Mouse (Mus musculus) kidney, embryonic 16.5 days (tissue): ENCODE results near the gene Ubr2. TPM values are rescaled to one million over a fixed set of nuclear protein-coding genes. Genes with fewer than 3 reads are reported as not detected.

Experiments
- ATAC-seq: fragments of 200-750 bp; cut with Nextera tagmentation; 2 replicates; pipeline ENCODE4 v1.8.0; 2017; ENCODE audit warnings: moderate TSS enrichment; ENCODE audit not compliant: low FRiP score, low TSS enrichment
- H3K27ac ChIP-seq: fragments of 300-500 bp; sonication (generic); 2 replicates; pipeline ENCODE4 v1.5.1; 2014; ENCODE audit warnings: low read length
- H3K27me3 ChIP-seq: fragments of 300-500 bp; sonication (generic); 2 replicates; pipeline ENCODE4 v1.6.1; 2014; ENCODE audit warnings: low read length, control low read depth, mixed read lengths; ENCODE audit not compliant: insufficient read depth
- H3K36me3 ChIP-seq: fragments of 300-500 bp; sonication (generic); 2 replicates; pipeline ENCODE4 v1.6.1; 2014; ENCODE audit warnings: low read length, control low read depth, mixed read lengths; ENCODE audit not compliant: insufficient read depth
- H3K4me1 ChIP-seq: fragments of 300-500 bp; sonication (generic); 2 replicates; pipeline ENCODE4 v1.6.1; 2014; ENCODE audit warnings: low read length, control low read depth, mixed read lengths; ENCODE audit not compliant: insufficient read depth
- H3K4me2 ChIP-seq: fragments of 300-500 bp; sonication (generic); replicated peaks from 2 replicates; pipeline ENCODE4 v1.6.1; 2014; ENCODE audit warnings: low read depth, low read length
- H3K4me3 ChIP-seq: fragments of 300-500 bp; sonication (generic); 2 replicates; pipeline ENCODE4 v1.5.1; 2014; ENCODE audit warnings: mild to moderate bottlenecking, low read length
- H3K9ac ChIP-seq: fragments of 300-500 bp; sonication (generic); replicated peaks from 2 replicates; pipeline ENCODE4 v1.6.1; 2014; ENCODE audit warnings: low read length
- H3K9me3 ChIP-seq: fragments of 300-500 bp; sonication (generic); 2 replicates; pipeline ENCODE4 v1.6.1; 2016; ENCODE audit warnings: low read length, control low read depth
- WGBS: fragments of 180-500 bp; shearing (Covaris S2); extraction: QIAGEN DNeasy Blood & Tissue Kit; methylation state at CpG from one replicate; pipeline ENCODE4 v1.1.7; 2014; 5-methylcytosine and 5-hydroxymethylcytosine counted together
- polyA plus RNA-seq: library from polyadenylated mRNA; unstranded; fragments of >200 nt; fragmentation: Nextera tagmentation; extraction: Ambion mirVana; gene quantifications from 2 replicates; pipeline ENCODE4 v1.2.1, GENCODE M21; 2015

The Ubr2 gene
- polyA plus RNA-seq, 1 experiment from 2014 or later, result 19.9 TPM

DNA sequence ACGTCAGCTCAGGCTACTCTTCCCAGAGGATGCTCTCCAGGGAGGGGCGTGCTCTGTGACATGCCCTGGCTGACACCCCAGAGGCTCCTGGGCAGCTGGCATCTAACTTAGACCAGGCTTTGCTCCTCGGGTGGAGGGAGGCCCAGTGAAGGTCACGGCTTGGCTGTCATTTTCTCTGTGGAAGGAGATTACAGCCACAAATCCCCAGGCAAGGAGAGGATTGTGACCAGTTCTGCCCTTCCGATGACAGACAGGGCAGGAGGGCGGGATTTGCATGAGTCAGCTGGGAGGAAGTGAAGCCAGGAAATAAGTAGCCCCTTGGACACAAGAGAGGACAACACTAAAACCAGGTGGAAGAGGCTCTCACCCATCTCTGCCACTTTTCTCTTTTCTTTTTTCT lies 98.0 kb downstream of the Ubr2 start:
- Histone ChIP-seq H3K9me3 (no peaks in the 10 kb centered on the region), H3K27ac (no peak overlapping the region), H3K4me3 (no peak overlapping the region), H3K4me2 (no peak overlapping the region), H3K4me1 (peaks cover 10% of the 10 kb centered on the region), H3K27me3 (no peaks in the 10 kb centered on the region), H3K9ac (no peak overlapping the region), H3K36me3 (no peaks in the 10 kb centered on the region)
- 22% methylated on average over 6 of the region's 6 CpGs for WGBS
- ATAC-seq, result no peak

DNA sequence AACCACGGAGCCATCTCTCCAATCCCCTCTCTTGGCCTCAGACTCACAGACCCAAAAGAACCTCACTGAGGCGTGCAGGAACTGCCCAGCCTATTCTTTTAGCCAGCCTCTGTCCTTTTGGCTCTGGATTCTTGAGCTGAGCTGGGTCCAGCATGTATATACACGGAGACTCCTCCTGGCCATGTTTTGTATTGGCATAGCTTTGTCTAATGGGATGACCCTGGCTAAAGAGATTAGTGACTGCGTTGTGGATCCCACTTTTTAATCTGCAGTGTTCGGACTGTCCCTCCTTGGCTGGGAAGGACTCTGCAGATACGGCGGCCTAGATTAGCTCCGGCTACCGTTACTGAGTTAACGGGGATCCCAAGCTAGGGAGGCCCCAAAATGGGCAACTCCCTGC lies 100.2 kb downstream of the Ubr2 start, which contains the start of gene Prph2:
Gene Prph2, plus strand, starts transcription at position 274 of the 400 bp plus-strand sequence.
- Histone ChIP-seq H3K9me3 (no peaks in the 10 kb centered on the region), H3K27me3 (no peaks in the 10 kb centered on the region), H3K4me1 (peaks cover 10% of the 10 kb centered on the region), H3K27ac (no peak within 1 kb of the TSS), H3K36me3 (no peaks in the 10 kb centered on the region), H3K9ac (no peak within 1 kb of the TSS), H3K4me3 (no peak within 1 kb of the TSS), H3K4me2 (no peak within 1 kb of the TSS)
- WGBS, result 87% methylated on average over 10 of the region's 10 CpGs
- ATAC-seq, result no peak

DNA sequence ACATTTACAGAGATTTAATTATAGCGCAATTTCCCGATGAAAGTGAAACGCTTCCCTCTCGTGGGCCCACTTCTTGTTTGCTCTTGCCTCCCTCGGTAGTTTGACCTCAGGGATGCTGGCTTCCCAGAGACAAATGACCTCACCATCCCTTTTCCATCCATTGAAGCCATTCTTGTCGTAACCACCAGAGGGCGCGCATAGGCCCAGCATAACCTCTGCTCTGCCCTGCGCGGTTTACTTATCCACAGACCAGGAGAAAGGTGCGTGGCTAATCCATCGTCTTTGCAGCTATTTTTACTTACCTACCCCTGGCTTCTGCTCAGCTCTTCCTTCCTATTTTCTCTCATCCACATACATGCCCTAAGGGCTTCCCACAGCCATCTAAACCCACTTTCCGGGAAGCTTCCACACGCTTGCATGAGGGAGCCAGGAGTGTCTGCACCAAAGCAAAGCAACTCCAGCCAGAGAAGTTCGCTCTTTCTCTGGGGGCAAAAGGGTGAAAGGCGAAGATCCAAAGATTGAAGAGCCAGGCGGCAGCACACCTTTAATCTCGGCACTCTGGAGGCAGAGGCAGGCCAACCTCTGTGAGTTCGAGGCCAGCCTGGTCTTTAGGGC lies 106.4 kb downstream of the Ubr2 start:
- WGBS, result 21% methylated on average over 19 of the region's 19 CpGs

DNA sequence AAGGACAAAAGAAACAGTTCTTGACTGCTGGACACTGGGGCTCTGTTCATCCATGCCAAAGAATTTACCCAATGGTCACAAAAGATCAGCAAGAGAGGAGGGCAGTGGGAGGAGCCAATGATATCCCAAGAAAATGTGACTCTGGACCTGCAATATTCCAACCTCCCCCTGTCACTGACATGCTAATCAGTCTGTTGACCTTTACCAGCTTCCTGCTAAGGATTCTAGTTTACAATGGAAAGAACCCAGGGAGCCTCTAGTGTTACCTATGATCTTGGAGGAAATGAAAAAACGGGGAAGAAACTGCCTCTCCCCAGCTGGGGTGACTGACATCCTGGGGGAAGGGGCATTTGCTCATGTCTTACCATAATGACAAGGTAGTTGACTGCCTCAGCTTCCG lies 109.4 kb downstream of the Ubr2 start:
- Histone ChIP-seq H3K9ac (no peak overlapping the region), H3K27ac (no peak overlapping the region), H3K36me3 (no peaks in the 10 kb centered on the region), H3K4me2 (no peak overlapping the region), H3K9me3 (no peaks in the 10 kb centered on the region), H3K27me3 (no peaks in the 10 kb centered on the region), H3K4me3 (no peak overlapping the region), H3K4me1 (peaks cover 18% of the 10 kb centered on the region)
- 57% methylated on average over 2 of the region's 2 CpGs for WGBS
- no peak for ATAC-seq

More for the DNA sequence above, 106.4 kb downstream of the Ubr2 start:
- no peaks in the 10 kb centered on the region for H3K27me3 ChIP-seq
- H3K4me1 ChIP-seq, result 0 out of 2 replicates have a peak, but pooled peaks cover 3% of the 10 kb centered on the region
- H3K27ac ChIP-seq, result no peak overlapping the region
- H3K36me3 ChIP-seq, result no peaks in the 10 kb centered on the region
- 0 out of 2 replicates have a peak overlapping the region, but pooled peaks have one; percentile 8 for H3K4me2 ChIP-seq
- no peak overlapping the region for H3K4me3 ChIP-seq
- no peak overlapping the region for H3K9ac ChIP-seq
- peak; percentile 59; the same call in 1 of the 2 replicates for ATAC-seq
- no peaks in the 10 kb centered on the region for H3K9me3 ChIP-seq

DNA sequence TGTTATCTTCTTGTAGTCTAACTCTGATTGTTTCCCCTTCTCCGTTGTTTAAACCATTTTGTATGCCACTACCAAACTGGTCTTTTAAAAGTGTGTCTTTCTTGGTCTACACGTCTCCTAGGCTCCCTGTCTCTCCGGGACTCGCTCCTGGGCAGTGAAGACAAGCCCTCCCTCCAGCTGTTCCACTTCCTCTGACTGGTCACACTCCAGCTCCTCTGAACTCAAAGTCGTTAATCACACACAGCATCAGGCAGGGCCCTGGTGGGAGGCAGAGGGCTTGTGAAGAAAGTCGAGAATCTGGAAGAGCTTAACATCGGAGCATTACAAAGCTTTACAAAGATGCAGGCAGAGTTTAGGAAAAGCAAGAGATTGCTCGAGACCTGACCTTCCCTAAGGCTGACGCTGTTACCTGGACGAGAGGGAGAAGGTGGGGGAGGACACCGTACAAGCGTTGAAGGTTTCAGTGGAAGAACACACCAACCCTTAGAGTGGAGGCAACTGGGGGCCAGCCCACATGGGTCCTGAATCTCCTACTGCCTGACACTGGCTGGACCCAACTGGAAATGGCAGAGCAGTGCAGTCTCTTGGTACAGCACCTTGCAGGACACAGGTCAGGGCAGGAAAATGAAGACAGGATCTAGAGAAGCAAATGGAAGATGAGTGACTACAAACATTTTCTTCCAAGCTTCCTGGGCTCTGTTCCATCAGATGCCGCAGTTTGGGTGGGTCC lies 113.0 kb downstream of the Ubr2 start:
- peak overlapping the region; percentile 80 for H3K27ac ChIP-seq
- peak overlapping the region; percentile 43 for H3K9ac ChIP-seq
- peak; percentile 96 for ATAC-seq
- 7% methylated on average over 13 of the region's 13 CpGs for WGBS
- peak overlapping the region; percentile 35 for H3K4me2 ChIP-seq
- H3K4me3 ChIP-seq, result 0 out of 2 replicates have a peak overlapping the region, but pooled peaks have one; percentile 4
- peaks cover 24% of the 10 kb centered on the region for H3K4me1 ChIP-seq
- H3K9me3 ChIP-seq, result no peaks in the 10 kb centered on the region
- H3K36me3 ChIP-seq, result peaks cover 6% of the 10 kb centered on the region; the same call in 1 of the 2 replicates
- no peaks in the 10 kb centered on the region for H3K27me3 ChIP-seq

DNA sequence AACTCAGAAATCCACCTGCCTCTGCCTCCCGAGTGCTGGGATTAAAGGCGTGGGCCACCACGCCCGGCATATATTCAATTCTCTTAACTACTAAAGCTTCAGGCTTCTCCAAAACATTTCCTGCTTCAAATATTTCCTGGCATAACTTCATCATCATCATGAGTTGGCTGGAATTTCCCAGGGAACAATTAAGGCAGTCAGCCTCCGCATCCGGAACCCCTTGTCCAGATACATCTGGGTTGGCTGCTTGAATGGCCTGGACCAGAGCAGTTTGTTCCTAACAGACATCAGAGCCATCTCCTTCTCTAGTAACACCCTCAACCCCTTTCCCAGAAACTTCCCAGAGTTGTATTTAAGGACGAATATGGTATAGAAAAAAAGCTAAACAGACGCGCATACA lies 114.9 kb downstream of the Ubr2 start:
- Histone ChIP-seq H3K4me2 (no peak overlapping the region), H3K36me3 (peaks cover 10% of the 10 kb centered on the region), H3K9ac (no peak overlapping the region), H3K4me1 (peaks cover 33% of the 10 kb centered on the region), H3K27me3 (no peaks in the 10 kb centered on the region), H3K9me3 (no peaks in the 10 kb centered on the region), H3K27ac (no peak overlapping the region), H3K4me3 (no peak overlapping the region)
- 90% methylated on average over 9 of the region's 9 CpGs for WGBS
- ATAC-seq, result no peak

DNA sequence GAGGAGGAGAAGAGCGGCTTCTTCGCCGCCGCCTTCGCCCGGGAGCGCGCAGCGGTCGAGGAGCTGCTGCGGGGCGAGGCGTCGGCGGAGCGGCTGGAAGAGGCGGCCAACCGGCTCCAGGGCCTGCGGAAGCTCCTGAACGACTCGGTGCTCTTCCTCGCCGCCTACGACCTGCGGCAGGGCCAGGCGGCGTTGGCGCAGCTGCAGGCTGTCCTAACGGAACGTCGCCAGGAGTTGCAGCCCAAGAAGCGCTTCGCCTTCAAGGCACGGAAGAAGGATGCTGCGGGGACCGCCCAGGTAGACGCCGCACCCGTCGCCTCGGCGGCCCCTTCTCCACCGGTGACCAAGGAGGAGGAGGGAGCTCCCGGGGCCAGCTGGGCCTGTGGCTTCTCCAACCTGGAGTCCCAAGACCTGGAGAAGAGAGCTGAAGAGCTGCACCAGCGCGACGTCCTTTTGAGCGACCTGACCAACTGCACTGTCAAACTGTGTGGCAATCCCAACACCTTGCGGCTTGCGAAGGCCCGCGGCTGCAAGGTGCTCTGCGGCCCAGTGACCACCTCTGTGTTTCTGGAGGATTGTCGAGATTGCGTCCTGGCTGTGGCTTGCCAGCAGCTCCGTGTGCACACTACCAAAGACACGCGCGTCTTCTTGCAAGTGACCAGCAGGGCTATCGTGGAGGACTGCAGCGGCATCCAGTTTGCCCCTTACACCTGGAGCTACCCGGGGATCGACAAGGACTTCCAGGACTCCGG lies 119.3 kb downstream of the Ubr2 start:
- Histone ChIP-seq H3K36me3 (peaks cover 10% of the 10 kb centered on the region), H3K27me3 (no peaks in the 10 kb centered on the region), H3K9ac (peak overlapping the region; percentile 80), H3K9me3 (no peaks in the 10 kb centered on the region), H3K27ac (peak overlapping the region; percentile 86), H3K4me3 (peak overlapping the region; percentile 62), H3K4me1 (peaks cover 19% of the 10 kb centered on the region), H3K4me2 (peak overlapping the region; percentile 90)
- under 1% methylated on average over 64 of the region's 64 CpGs for WGBS
- ATAC-seq, result peak; percentile 17

DNA sequence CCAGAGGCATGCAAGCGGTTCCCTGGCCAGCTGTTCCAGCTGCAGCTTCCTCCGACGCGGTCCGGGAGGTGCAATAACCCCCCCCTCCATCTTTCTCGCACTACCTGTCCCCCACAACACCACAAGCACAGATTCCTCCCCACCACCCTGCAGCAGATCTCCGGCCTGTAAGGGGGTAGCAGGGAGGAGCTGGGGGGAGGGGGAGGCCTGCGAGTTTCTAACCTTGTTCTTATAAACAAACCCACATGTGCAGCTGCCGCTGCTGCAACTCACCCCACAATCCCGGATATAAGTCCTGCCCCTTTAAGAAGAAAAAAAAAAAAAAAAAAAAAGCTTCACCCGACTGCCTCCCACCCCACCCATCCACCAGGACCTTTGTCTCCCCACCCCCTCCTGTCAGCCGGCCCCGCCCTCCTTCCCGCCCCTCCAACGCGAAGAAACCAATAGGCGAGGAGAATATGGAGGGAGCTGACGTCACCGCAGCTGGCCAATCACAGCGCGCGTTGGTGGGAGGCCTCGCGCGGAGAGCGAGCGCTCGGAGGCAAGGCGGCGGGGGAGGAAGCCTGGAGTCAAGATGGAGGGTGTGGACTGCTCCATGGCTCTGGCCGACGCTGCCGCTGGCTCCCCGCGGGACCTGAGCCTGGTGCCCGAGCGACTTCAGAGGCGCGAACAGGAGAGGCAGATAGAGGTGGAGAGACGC lies 120.1 kb downstream of the Ubr2 start, which contains the start of gene Tbcc:
Gene Tbcc, plus strand, starts transcription at position 569 of the 700 bp plus-strand sequence.
- under 1% methylated on average over 38 of the region's 40 CpGs for WGBS
- Histone ChIP-seq H3K9ac (peak within 1 kb of the TSS; percentile 80), H3K4me2 (peak within 1 kb of the TSS; percentile 95), H3K4me1 (peaks cover 24% of the 10 kb centered on the region), H3K4me3 (peak within 1 kb of the TSS; percentile 62), H3K9me3 (no peaks in the 10 kb centered on the region), H3K27ac (peak within 1 kb of the TSS; percentile 97), H3K36me3 (peaks cover 10% of the 10 kb centered on the region), H3K27me3 (no peaks in the 10 kb centered on the region)
- peak; percentile 89 for ATAC-seq

DNA sequence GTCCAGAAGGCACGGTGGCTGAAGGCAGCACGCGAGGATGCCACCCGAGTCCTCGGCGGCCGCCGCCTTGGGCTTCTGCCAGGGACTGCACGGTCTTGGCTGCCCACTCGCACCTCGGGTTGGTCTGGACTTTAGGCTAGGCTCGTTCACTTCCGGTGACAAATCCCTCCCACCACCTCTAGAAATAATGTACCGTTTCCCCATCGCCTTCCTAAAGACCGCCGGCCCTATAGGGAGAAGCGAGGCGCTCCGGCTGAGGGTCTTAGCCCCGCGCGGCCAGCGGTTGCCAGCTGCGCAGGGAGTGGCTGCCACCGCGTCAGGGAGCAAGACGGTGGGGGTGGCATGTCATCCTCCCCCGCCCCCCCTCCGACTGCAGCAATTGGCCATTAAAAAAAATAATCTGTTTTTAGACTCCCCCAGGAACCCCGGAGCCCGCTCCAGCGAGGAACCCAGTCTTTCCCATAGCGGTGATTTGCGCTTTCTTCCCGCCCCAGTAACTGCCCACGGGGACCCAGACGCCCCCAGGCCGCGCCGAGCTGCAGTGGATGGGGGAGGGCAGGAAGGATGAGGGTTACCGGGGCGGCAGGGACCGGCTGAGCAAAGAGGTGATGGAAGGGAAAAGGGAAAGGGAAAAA lies 120.8 kb downstream of the Ubr2 start:
- WGBS, result under 1% methylated on average over 44 of the region's 44 CpGs
- Histone ChIP-seq H3K9me3 (no peaks in the 10 kb centered on the region), H3K4me2 (peak overlapping the region; percentile 95), H3K4me1 (peaks cover 24% of the 10 kb centered on the region), H3K27me3 (no peaks in the 10 kb centered on the region), H3K27ac (peak overlapping the region; percentile 97), H3K36me3 (peaks cover 10% of the 10 kb centered on the region), H3K9ac (peak overlapping the region; percentile 77), H3K4me3 (peak overlapping the region; percentile 62)
- peak; percentile 60 for ATAC-seq
